Comparison of ENCODE assay signal across 37 mouse cellular contexts in genomic region chr16:96438946-96439345, GRCm38 (mm10). TPM values are rescaled to one million over a fixed set of nuclear protein-coding genes. Genes with fewer than 3 reads are reported as not detected.
A peak's percentile ranks its signal among the peaks of the same experiment; 100 is the strongest.
DNase-seq lines count a peak whose midpoint lies in the region; ATAC-seq and TF ChIP-seq lines count a peak whose summit lies in the region.
"Had no signal": no experiment of that assay in that cellular context is flagged by ENCODE, and none has a peak within 500 bp of the region (broad histone marks: within the 10 kb centered on the region; RNA-seq: fewer than 3 reads in every experiment).

No protein-coding gene starts in this region.

- no peak overlapping the region for H3K9ac ChIP-seq in forebrain, postnatal 0 days
- H3K9ac ChIP-seq: embryonic facial prominence, embryonic 13.5 days; heart, embryonic 15.5 days; hindbrain, embryonic 12.5 days; limb, embryonic 15.5 days; liver, embryonic 14.5 days; lung, embryonic 14.5 days; stomach, embryonic 15.5 days had no signal

- TF ChIP-seq CTCF in forebrain, postnatal 0 days (IDR thresholded peaks at IDR 0.05; ENCODE audit: low read depth): no peak

- H3K36me3 ChIP-seq in forebrain, postnatal 0 days (ENCODE audit: insufficient read depth): no peaks in the 10 kb centered on the region
- no peaks in the 10 kb centered on the region for H3K36me3 ChIP-seq in limb, embryonic 10.5 days
- H3K36me3 ChIP-seq: embryonic facial prominence, embryonic 13.5 days; heart, embryonic 10.5 days; heart, embryonic 15.5 days; hindbrain, embryonic 12.5 days; limb, embryonic 15.5 days; stomach, embryonic 15.5 days had no signal

- H3K9me3 ChIP-seq in forebrain, postnatal 0 days (ENCODE audit: low read length): no peaks in the 10 kb centered on the region
- H3K9me3 ChIP-seq in limb, embryonic 10.5 days (replicated peaks): no peaks in the 10 kb centered on the region
- H3K9me3 ChIP-seq: embryonic facial prominence, embryonic 13.5 days; heart, embryonic 10.5 days; heart, embryonic 15.5 days; hindbrain, embryonic 12.5 days; limb, embryonic 15.5 days; stomach, embryonic 15.5 days had no signal

- WGBS in forebrain, postnatal 0 days: 68% methylated on average over 5 of the region's 5 CpGs
- WGBS in limb, embryonic 10.5 days: 90% methylated on average over 5 of the region's 5 CpGs

- peak; percentile 40 to 63 for DNase-seq in right cerebral cortex, postnatal 10 days (ENCODE audit: low spot score in 2 of 2)
- no peak for DNase-seq in right cerebral cortex, postnatal 36 days (ENCODE audit: low spot score in 2 of 2)
- peak; percentile 80 for DNase-seq in forebrain, postnatal 0 days
- DNase-seq in layer of hippocampus, adult 9-10 months (ENCODE audit: low spot score): peak; percentile 31
- no peak for DNase-seq in limb, embryonic 10.5 days (ENCODE audit: low spot score)
- no peak for DNase-seq in kidney, postnatal 14 days
- no peak for DNase-seq in adrenal gland, postnatal 36 days
- no peak for DNase-seq in spleen, postnatal 36 days (ENCODE audit: low spot score in 2 of 2)
- DNase-seq: adrenal gland, adult 8-10 months; B cell, adult 2 months; cerebellum, adult 18-20 months; cerebellum, postnatal 10 days; gastrocnemius, postnatal 14 days; heart, postnatal 36 days; kidney, adult 9 months; kidney, postnatal 10 days; left cerebral cortex, postnatal 4 days; lung, embryonic 14.5 days; lung, postnatal 14 days; right cerebral cortex, adult 18-20 months; thymus, postnatal 14 days had no signal

- no peaks in the 10 kb centered on the region; the same call in 1 of the 2 replicates for H3K4me1 ChIP-seq in forebrain, postnatal 0 days (ENCODE audit: insufficient read depth)
- peaks cover 28% of the 10 kb centered on the region for H3K4me1 ChIP-seq in limb, embryonic 10.5 days
- H3K4me1 ChIP-seq: heart, embryonic 10.5 days; heart, embryonic 15.5 days had no signal

- H3K27me3 ChIP-seq in forebrain, postnatal 0 days (ENCODE audit: insufficient read depth, low read length): no peaks in the 10 kb centered on the region
- no peaks in the 10 kb centered on the region for H3K27me3 ChIP-seq in limb, embryonic 10.5 days (ENCODE audit: low read depth, poor library complexity, severe bottlenecking)
- H3K27me3 ChIP-seq: embryonic facial prominence, embryonic 13.5 days; heart, embryonic 15.5 days; hindbrain, embryonic 12.5 days; limb, embryonic 15.5 days; stomach, embryonic 15.5 days had no signal

- H3K4me3 ChIP-seq in forebrain, postnatal 0 days (ENCODE audit: low read depth, low read length): no peak overlapping the region
- no peak overlapping the region for H3K4me3 ChIP-seq in limb, embryonic 10.5 days
- H3K4me3 ChIP-seq: embryonic facial prominence, embryonic 13.5 days; erythroblast, embryonic 14.5 days; heart, embryonic 10.5 days; heart, embryonic 15.5 days; hindbrain, embryonic 12.5 days; limb, embryonic 15.5 days; stomach, embryonic 15.5 days had no signal

- peak; percentile 83 for ATAC-seq in forebrain, postnatal 0 days
- ATAC-seq: intestine, embryonic 16.5 days; midbrain, embryonic 16.5 days had no signal

- no peak overlapping the region for H3K27ac ChIP-seq in forebrain, postnatal 0 days (ENCODE audit: low read depth, low read length)
- H3K27ac ChIP-seq in limb, embryonic 10.5 days: peak overlapping the region; percentile 73; the same call in 1 of the 2 replicates
- H3K27ac ChIP-seq: embryonic facial prominence, embryonic 13.5 days; heart, embryonic 15.5 days; hindbrain, embryonic 12.5 days; limb, embryonic 15.5 days; liver, embryonic 14.5 days; stomach, embryonic 15.5 days had no signal

- no peak overlapping the region for H3K4me2 ChIP-seq in forebrain, postnatal 0 days (ENCODE audit: low read depth)
- H3K4me2 ChIP-seq: embryonic facial prominence, embryonic 13.5 days; heart, embryonic 15.5 days; hindbrain, embryonic 12.5 days; limb, embryonic 15.5 days; lung, embryonic 14.5 days; midbrain, embryonic 11.5 days; stomach, embryonic 15.5 days had no signal

RNA-seq across cellular contexts. Expression of gene Itgb2l, which starts 4.5 kb away (rescaled TPM):
- total RNA-seq in forebrain, postnatal 0 days (2014; rRNA removed): 0.23 TPM in 1 of 2 replicates, not detected in the other
- polyA plus RNA-seq in forebrain, postnatal 0 days (2015; fragmentation: Nextera tagmentation; extraction: Ambion mirVana): 0.08 and 0.16 TPM in 2 replicates
- polyA plus RNA-seq in limb, embryonic 10.5 days (2016; fragmentation: Nextera tagmentation; extraction: Ambion mirVana): 0.11 TPM in 1 of 2 replicates, not detected in the other
- not detected for total RNA-seq in adrenal gland, postnatal 36 days (2021)
- total RNA-seq: adrenal gland, adult 8-10 months; gastrocnemius, postnatal 14 days; heart, postnatal 36 days; layer of hippocampus, postnatal 25 days; left cerebral cortex, postnatal 4 days had no signal
- polyA plus RNA-seq: embryonic facial prominence, embryonic 13.5 days; erythroblast, embryonic 14.5 days; heart, embryonic 10.5 days; heart, embryonic 15.5 days; hindbrain, embryonic 12.5 days; midbrain, embryonic 11.5 days; midbrain, embryonic 16.5 days; neural tube, embryonic 11.5 days had no signal

RNA-seq across cellular contexts. Expression of gene Pcp4, which starts 28.5 kb away (rescaled TPM):
- 159 and 179 TPM in 2 replicates for total RNA-seq in forebrain, postnatal 0 days (2014; rRNA removed)
- 348 and 400 TPM in 2 replicates for polyA plus RNA-seq in forebrain, postnatal 0 days (2015; fragmentation: Nextera tagmentation; extraction: Ambion mirVana)
- 1.3 and 2.1 TPM in 2 replicates for polyA plus RNA-seq in limb, embryonic 10.5 days (2016; fragmentation: Nextera tagmentation; extraction: Ambion mirVana)
- 1 to 10 TPM; 4.8 to 7.9 TPM for total RNA-seq in adrenal gland, postnatal 36 days (2021)
- total RNA-seq: common myeloid progenitor, adult 5-6 weeks; granulocyte monocyte progenitor cell, adult 5-6 weeks; megakaryocyte progenitor cell, adult 5-6 weeks had no signal
- polyA plus RNA-seq: erythroblast, embryonic 14.5 days had no signal

Comparison
In these comparisons a context has a peak if more than half of its experiments do, and no peak if none do; other contexts are left out.
1. DNase-seq: peak in right cerebral cortex, postnatal 10 days (2 of 2), forebrain, postnatal 0 days (single experiment) and layer of hippocampus, adult 9-10 months (single experiment); none in right cerebral cortex, postnatal 36 days (0 of 2), limb, embryonic 10.5 days (single experiment), kidney, postnatal 14 days (single experiment), adrenal gland, postnatal 36 days (0 of 2) and spleen, postnatal 36 days (0 of 2).
2. RNA of gene Pcp4, which starts 28.5 kb away (total RNA-seq): 159 to 179 TPM in forebrain, postnatal 0 days; 4.8 to 7.9 TPM in adrenal gland, postnatal 36 days; every median in the first group is over 10 times any median in the second.